Mouse (Mus musculus): ENCODE data around the gene Gpi1. TPM values are rescaled to one million over a fixed set of nuclear protein-coding genes. Genes with fewer than 3 reads are reported as not detected.

The Gpi1 gene
- polyA plus RNA-seq (2015; fragmentation: Nextera tagmentation; extraction: Ambion mirVana) = 323 and 356 TPM in 2 replicates

- peaks cover 22% of the 10 kb centered on the region for H3K4me1 ChIP-seq (replicated peaks; ENCODE audit: insufficient read depth, low read length)
- whole genome bisulfite sequencing = under 1% methylated on average over 39 of the region's 39 CpGs
Observed at GRCm38 (mm10) chr7:34230116-34230515, at the start of gene Gpi1. Gpi1 (minus strand) TSS chr7:34230336.

GRCm38 (mm10) chr7:34277656-34278055 is 47.5 kb upstream of the Gpi1 start:
- Histone ChIP-seq H3K27me3 (ENCODE audit: insufficient read depth, low read length) (no peaks in the 10 kb centered on the region), H3K9me3 (replicated peaks; ENCODE audit: low read length) (no peaks in the 10 kb centered on the region), H3K9ac (ENCODE audit: low read depth, low read length) (no peak overlapping the region), H3K4me3 (replicated peaks; ENCODE audit: low read depth, low read length) (no peak overlapping the region), H3K4me2 (ENCODE audit: low read length) (no peak overlapping the region), H3K36me3 (ENCODE audit: insufficient read depth, low read length) (0 out of 2 replicates have a peak, but pooled peaks cover 20% of the 10 kb centered on the region), H3K27ac (no peak overlapping the region), H3K4me1 (replicated peaks; ENCODE audit: insufficient read depth, low read length) (no peaks in the 10 kb centered on the region)
- no peak for DNase-seq (ENCODE audit: low spot score)
- TF ChIP-seq CTCF (IDR thresholded peaks at IDR 0.05; ENCODE audit: low read depth) = no peak
- no peak for ATAC-seq (replicated peaks; ENCODE audit: low FRiP score, low read depth)
- WGBS = 89% methylated on average over 2 of the region's 2 CpGs

More at GRCm38 (mm10) chr7:34230116-34230515, at the start of gene Gpi1:
- peak; percentile 56 for TF ChIP-seq CTCF (IDR thresholded peaks at IDR 0.05; ENCODE audit: low read depth)
- peak; percentile 76 for ATAC-seq (replicated peaks; ENCODE audit: low FRiP score, low read depth)
- Histone ChIP-seq H3K4me3 (replicated peaks; ENCODE audit: low read depth, low read length) (peak within 1 kb of the TSS; percentile 86), H3K36me3 (ENCODE audit: insufficient read depth, low read length) (peaks cover 19% of the 10 kb centered on the region), H3K9me3 (replicated peaks; ENCODE audit: low read length) (no peaks in the 10 kb centered on the region), H3K9ac (ENCODE audit: low read depth, low read length) (peak within 1 kb of the TSS; percentile 84), H3K4me2 (ENCODE audit: low read length) (peak within 1 kb of the TSS; percentile 81), H3K27me3 (ENCODE audit: insufficient read depth, low read length) (no peaks in the 10 kb centered on the region), H3K27ac (peak within 1 kb of the TSS; percentile 88)
- DNase-seq (ENCODE audit: low spot score) = peak; percentile 94

- no peak for TF ChIP-seq CTCF (IDR thresholded peaks at IDR 0.05; ENCODE audit: low read depth)
- 92% methylated on average over 3 of the region's 3 CpGs for WGBS
- Histone ChIP-seq H3K27ac (no peak overlapping the region), H3K27me3 (ENCODE audit: insufficient read depth, low read length) (no peaks in the 10 kb centered on the region), H3K4me1 (replicated peaks; ENCODE audit: insufficient read depth, low read length) (no peaks in the 10 kb centered on the region), H3K4me3 (replicated peaks; ENCODE audit: low read depth, low read length) (no peak overlapping the region), H3K4me2 (ENCODE audit: low read length) (no peak overlapping the region), H3K9ac (ENCODE audit: low read depth, low read length) (no peak overlapping the region), H3K36me3 (ENCODE audit: insufficient read depth, low read length) (0 out of 2 replicates have a peak, but pooled peaks cover 15% of the 10 kb centered on the region), H3K9me3 (replicated peaks; ENCODE audit: low read length) (no peaks in the 10 kb centered on the region)
- no peak for ATAC-seq (replicated peaks; ENCODE audit: low FRiP score, low read depth)
- no peak for DNase-seq (ENCODE audit: low spot score)
Observed at GRCm38 (mm10) chr7:34276066-34276465, 45.9 kb upstream of the Gpi1 start.

- H3K4me3 ChIP-seq (replicated peaks; ENCODE audit: low read depth, low read length) = no peak overlapping the region
- no peak for TF ChIP-seq CTCF (IDR thresholded peaks at IDR 0.05; ENCODE audit: low read depth)
- no peak overlapping the region for H3K9ac ChIP-seq (ENCODE audit: low read depth, low read length)
- H3K4me2 ChIP-seq (ENCODE audit: low read length) = no peak overlapping the region
- 0 out of 2 replicates have a peak, but pooled peaks cover 11% of the 10 kb centered on the region for H3K36me3 ChIP-seq (ENCODE audit: insufficient read depth, low read length)
- no peaks in the 10 kb centered on the region for H3K9me3 ChIP-seq (replicated peaks; ENCODE audit: low read length)
- no peak overlapping the region for H3K27ac ChIP-seq
- DNase-seq (ENCODE audit: low spot score) (no peak), ATAC-seq (replicated peaks; ENCODE audit: low FRiP score, low read depth) (no peak)
- WGBS = 70% methylated on average over 4 of the region's 4 CpGs
- no peaks in the 10 kb centered on the region for H3K27me3 ChIP-seq (ENCODE audit: insufficient read depth, low read length)
- no peaks in the 10 kb centered on the region for H3K4me1 ChIP-seq (replicated peaks; ENCODE audit: insufficient read depth, low read length)
Observed at GRCm38 (mm10) chr7:34272465-34272864, 42.3 kb upstream of the Gpi1 start.

GRCm38 (mm10) chr7:34268463-34268862 is 38.3 kb upstream of the Gpi1 start:
- ATAC-seq (replicated peaks; ENCODE audit: low FRiP score, low read depth) (no peak), DNase-seq (ENCODE audit: low spot score) (no peak)
- Histone ChIP-seq H3K9ac (ENCODE audit: low read depth, low read length) (no peak overlapping the region), H3K9me3 (replicated peaks; ENCODE audit: low read length) (no peaks in the 10 kb centered on the region), H3K4me3 (replicated peaks; ENCODE audit: low read depth, low read length) (no peak overlapping the region), H3K36me3 (ENCODE audit: insufficient read depth, low read length) (0 out of 2 replicates have a peak, but pooled peaks cover 2% of the 10 kb centered on the region), H3K27me3 (ENCODE audit: insufficient read depth, low read length) (no peaks in the 10 kb centered on the region), H3K4me1 (replicated peaks; ENCODE audit: insufficient read depth, low read length) (no peaks in the 10 kb centered on the region; the same call in 1 of the 2 replicates), H3K27ac (no peak overlapping the region), H3K4me2 (ENCODE audit: low read length) (no peak overlapping the region)
- TF ChIP-seq CTCF (IDR thresholded peaks at IDR 0.05; ENCODE audit: low read depth) = no peak
- 70% methylated on average over 1 of the region's 1 CpGs for WGBS

- H3K27ac ChIP-seq = no peak overlapping the region
- no peak for ATAC-seq (replicated peaks; ENCODE audit: low FRiP score, low read depth)
- TF ChIP-seq CTCF (IDR thresholded peaks at IDR 0.05; ENCODE audit: low read depth) = no peak
Observed at GRCm38 (mm10) chr7:34266421-34266820, 36.3 kb upstream of the Gpi1 start.

More at GRCm38 (mm10) chr7:34266421-34266820, 36.3 kb upstream of the Gpi1 start:
- Histone ChIP-seq H3K9me3 (replicated peaks; ENCODE audit: low read length) (no peaks in the 10 kb centered on the region), H3K27me3 (ENCODE audit: insufficient read depth, low read length) (no peaks in the 10 kb centered on the region), H3K9ac (ENCODE audit: low read depth, low read length) (no peak overlapping the region), H3K4me3 (replicated peaks; ENCODE audit: low read depth, low read length) (no peak overlapping the region), H3K4me1 (replicated peaks; ENCODE audit: insufficient read depth, low read length) (no peaks in the 10 kb centered on the region; the same call in 1 of the 2 replicates), H3K36me3 (ENCODE audit: insufficient read depth, low read length) (peaks cover 19% of the 10 kb centered on the region; the same call in 1 of the 2 replicates), H3K4me2 (ENCODE audit: low read length) (no peak overlapping the region)
- DNase-seq (ENCODE audit: low spot score) = no peak
